Mouse (Mus musculus) heart, postnatal 36 days (tissue): ENCODE data around the gene Egln2. TPM values are rescaled to one million over a fixed set of nuclear protein-coding genes. Genes with fewer than 3 reads are reported as not detected.

Experiments used
- DNase-seq, 2 experiments: peaks; one replicate each; pipeline ENCODE4 v3.0.0; 2021 to 2022
- intact Hi-C: fragments of 180-260 bp; cut with DNase I; formaldehyde crosslinking; loops from one replicate; pipeline ENCODE4 v1.15.1; 2025
- total RNA-seq, 2 experiments: library from RNA; stranded (reverse); gene quantifications; 2 replicates each; pipeline ENCODE4 v1.2.3; 2021

Egln2 gene
- total RNA-seq, 2 experiments from 2014 or later, result 59.3 to 61.7 TPM

- intact Hi-C loops, result loop anchor here (1.0 to 2.0 kb wide), 2 partner anchors 16 to 17 kb away; partner anchors contain the start of gene BC024978
- DNase-seq, result peak; percentile 97 to 99
These were observed 12.0 kb upstream of the Egln2 start, which contains the start of gene Rab4b for GRCm38 (mm10) chr7:27178324-27179216. Gene Rab4b (minus strand): TSS chr7:27178896.

GRCm38 (mm10) chr7:27177942-27178323 lies 11.3 kb upstream of the Egln2 start:
- DNase-seq, result no peak
- intact Hi-C loops, result loop anchor here (2.0 kb wide), 1 partner anchor 15 kb away; no protein-coding TSS in a partner anchor

- intact Hi-C loops, result no loop called here
- no peak for DNase-seq
These were observed 8.3 kb upstream of the Egln2 start for GRCm38 (mm10) chr7:27174896-27175295.

DNA sequence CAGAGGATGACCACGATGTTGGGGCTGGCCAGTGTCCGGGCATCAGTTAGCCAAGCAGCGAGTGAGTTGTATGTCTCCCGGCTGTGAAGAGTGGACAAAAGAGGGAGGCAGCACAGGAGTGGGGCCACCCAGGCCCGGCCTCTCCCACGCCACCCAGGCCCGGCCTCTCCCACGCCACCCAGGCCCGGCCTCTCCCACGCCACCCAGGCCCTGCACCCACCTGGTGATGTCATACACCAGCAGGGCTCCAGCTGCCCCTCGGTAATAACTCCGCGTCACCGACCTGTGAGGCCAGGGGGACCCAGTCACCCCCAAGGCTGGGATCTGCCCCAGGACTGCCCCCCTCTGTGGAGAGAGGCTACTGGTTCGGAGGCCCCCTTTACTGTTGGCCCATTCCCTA lies 7.9 kb upstream of the Egln2 start:
- intact Hi-C loops, result no loop called here
- DNase-seq, result no peak

DNA sequence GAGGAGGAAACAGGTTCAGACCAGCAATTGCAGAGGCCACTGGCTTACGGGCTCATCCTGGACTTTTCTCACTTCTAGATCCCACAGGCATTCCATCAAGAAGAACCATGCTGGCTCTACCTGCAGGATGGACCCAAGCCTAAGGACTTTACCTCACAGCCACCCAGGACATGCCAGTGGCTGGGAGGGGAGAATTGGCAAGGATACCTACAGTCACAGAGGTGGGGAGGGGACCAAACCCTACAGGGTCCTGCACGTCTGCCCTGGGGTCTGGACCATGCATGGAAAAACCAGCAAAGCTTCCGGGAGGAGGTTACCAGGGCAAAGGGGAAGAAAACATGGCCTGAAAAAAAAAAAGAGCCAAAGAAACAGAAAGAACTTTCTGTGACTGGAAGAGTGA lies 4.4 kb upstream of the Egln2 start:
- no peak for DNase-seq

GRCm38 (mm10) chr7:27168371-27168770 lies 1.8 kb upstream of the Egln2 start:
- intact Hi-C loops, result loop anchor here (10.0 kb wide), 1 partner anchor 316 kb away; the partner anchor contains the start of gene Sertad1
- DNase-seq, result no peak

More for the DNA sequence above, 4.4 kb upstream of the Egln2 start:
- intact Hi-C loops, result no loop called here

DNA sequence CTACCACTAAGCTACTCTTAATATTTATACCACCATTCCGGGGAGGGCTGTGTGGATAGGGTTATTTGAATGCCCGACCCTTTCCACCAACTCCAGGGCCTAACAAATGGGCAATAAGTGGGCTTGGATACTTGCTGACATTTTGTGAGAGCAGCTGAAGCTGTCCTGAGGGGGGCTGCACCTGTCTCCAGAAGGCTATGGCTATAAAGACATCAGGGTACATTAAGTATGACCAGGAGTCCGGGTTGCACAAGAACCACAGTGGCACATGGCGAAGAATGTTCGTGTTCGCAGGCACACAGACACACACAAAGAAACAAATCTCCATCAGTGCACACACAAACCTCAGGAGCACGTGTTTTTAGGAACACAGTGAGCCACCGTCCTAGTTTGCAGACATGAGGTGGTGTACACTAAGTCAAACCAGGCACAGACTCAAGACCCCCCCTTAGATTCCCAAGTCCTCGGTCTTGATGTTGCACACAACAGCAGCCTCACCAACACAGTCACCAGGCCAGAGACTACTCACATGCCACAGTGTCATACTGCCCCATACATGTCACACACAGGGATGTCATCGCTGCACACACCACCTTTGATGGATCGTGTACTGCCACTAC lies 983 bp upstream of the Egln2 start:
- no peak for DNase-seq
- intact Hi-C loops, result loop anchor here (2.0 to 10.0 kb wide), 2 partner anchors 27 to 317 kb away; partner anchors contain the start of genes BC024978 and Sertad1

DNA sequence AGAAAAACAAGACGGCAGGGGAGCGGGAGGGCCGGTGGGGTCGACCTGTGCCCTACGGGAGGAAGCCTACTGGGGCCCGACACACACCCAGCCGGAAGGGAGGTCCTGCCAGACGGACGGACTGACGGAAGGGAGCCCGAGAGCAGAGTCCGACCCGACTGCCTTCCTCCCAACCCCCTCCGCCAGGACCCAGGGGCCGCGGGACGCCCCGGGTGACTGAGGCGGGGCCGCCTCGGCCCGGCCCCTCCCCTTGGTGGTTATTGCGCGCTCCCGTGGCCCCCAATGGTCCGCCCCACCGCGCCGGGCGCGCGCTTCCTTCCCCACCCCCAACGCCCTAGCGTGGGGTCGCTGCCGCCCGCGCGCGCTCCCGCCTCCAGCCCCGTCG lies 381 bp downstream of the Egln2 start:
- intact Hi-C loops, result loop anchor here (2.0 to 10.0 kb wide), 2 partner anchors 29 to 319 kb away; partner anchors contain the start of genes BC024978 and Sertad1
- DNase-seq, result peak; percentile 87 to 93

- DNase-seq, result no peak
- intact Hi-C loops, result loop anchor here (2.0 to 10.0 kb wide), 2 partner anchors 29 to 319 kb away; partner anchors contain the start of genes BC024978 and Sertad1
These were observed 906 bp downstream of the Egln2 start for GRCm38 (mm10) chr7:27165696-27166095.

GRCm38 (mm10) chr7:27165007-27165655 lies 1.5 kb downstream of the Egln2 start:
- DNase-seq, result no peak
- intact Hi-C loops, result loop anchor here (10.0 kb wide), 1 partner anchor 320 kb away; the partner anchor contains the start of gene Sertad1

DNA sequence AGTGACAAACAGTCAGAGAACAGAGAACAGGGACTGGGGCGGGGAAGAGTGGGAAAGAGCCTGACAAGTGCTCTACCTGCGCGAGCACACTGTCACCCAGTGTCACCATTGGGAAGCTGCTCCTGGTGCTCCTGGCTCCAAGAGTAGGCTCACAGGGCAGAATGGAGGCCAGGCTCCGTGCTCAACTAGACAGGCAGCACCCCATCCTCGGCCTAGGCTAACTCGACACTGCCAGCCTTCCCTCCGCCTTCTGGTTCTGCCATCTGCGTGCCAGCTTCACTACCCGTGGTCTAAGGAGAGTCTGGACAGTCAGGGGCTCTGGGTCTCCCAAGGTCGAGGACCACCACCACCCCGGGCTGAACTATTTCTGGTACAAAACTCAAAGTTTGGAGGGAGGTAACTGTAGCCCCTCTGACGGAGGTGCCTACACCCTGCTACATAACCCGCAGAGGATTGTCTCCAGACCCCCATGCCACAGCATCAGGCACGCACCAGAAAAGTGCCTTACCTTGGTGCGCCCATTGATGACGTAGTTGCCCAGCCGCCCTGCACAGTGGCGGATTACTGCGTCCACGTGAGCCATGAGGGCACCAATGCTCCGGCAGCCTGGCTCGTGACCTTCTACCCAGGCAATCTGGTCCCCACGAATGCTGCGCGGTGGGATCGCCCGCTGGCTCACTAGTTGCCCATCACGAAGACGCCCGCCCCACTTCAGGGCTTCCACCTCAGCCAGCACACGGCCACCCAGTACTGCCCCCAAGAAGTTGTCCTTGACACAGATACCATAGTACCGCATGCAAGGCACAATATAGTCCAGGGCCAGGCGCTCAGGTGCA lies 2.3 kb downstream of the Egln2 start:
- intact Hi-C loops, result loop anchor here (10.0 kb wide), 1 partner anchor 320 kb away; the partner anchor contains the start of gene Sertad1
- no peak for DNase-seq

- intact Hi-C loops, result loop anchor here (2.0 to 10.0 kb wide), 2 partner anchors 15 to 321 kb away; partner anchors contain the start of genes Rab4b and Sertad1
- DNase-seq, result no peak
These were observed 3.2 kb downstream of the Egln2 start for GRCm38 (mm10) chr7:27163450-27163805.

DNA sequence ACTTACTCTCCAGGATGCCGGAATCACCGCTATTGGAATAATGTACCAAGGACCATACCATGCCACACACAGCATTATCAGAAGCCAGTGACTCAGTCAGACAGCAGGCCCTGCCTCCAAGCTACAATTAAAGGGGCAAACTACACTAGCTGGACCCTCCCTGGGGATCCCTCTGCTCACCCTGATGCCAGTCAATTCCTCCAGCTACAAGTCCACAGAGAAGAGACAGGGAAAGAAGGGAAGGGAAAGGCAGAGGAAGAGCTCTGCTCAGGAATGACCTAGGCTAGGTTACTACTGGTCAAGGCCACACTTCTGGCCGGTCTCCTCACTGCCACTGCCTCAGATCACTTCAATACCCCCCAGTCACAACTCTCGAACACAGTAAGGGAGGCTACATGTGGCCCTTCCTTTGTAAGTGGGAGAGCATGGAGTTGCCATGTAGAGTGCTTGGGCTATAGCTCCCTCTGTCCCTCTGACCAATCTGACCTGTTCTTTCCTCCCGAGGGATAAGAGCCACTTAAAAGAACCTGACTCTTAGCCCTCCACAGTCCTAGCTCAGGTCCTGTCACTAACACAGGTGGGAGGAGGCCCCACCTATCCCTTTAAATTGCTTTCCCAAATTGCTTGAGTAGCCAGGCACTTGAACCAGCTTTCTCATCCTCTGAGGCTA lies 3.7 kb downstream of the Egln2 start:
- no peak for DNase-seq
- intact Hi-C loops, result loop anchor here (2.0 to 10.0 kb wide), 2 partner anchors 16 to 322 kb away; partner anchors contain the start of genes Rab4b and Sertad1

DNA sequence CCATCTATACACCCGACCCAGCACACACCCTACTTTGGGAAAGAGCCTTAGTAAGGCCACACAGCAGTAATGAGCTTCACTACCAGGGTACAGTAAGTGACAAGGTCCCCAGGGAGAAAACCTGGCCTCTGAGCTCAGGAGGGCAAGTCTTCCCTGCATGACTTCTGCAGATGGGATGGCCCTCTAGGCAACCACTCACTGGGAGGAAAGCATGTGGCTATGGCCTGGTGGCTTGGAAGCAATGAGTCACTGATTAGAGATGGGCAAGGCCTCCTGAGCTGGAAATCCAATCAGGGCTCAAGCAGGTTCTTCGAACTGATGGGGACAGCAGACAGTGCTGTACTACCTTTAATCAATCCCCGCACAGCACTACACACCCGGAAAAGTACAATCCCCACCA lies 4.9 kb downstream of the Egln2 start:
- intact Hi-C loops, result loop anchor here (2.0 to 10.0 kb wide), 2 partner anchors 17 to 323 kb away; partner anchors contain the start of genes Rab4b and Sertad1
- no peak for DNase-seq

GRCm38 (mm10) chr7:27160921-27161320 lies 5.7 kb downstream of the Egln2 start:
- intact Hi-C loops, result loop anchor here (10.0 kb wide), 1 partner anchor 324 kb away; the partner anchor contains the start of gene Sertad1
- no peak for DNase-seq

DNA sequence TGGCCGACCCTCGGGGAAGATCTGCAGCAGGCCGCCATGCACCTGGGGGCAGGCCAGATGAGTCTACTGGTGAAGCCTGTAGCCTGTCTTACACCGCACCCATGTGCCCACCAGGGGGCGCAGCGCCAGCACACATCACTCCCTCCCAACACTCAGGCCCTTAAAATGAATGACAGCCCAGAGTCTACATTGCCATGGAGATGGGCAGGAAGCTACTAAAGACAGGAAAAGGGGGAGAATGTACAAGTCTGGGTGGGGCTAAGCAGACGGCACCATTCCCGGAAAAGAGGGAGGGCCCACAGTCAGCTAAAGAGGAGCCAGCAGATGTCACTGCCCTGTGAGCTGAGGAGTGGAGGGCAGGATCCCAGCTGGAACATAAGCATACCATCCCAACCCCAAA lies 6.7 kb downstream of the Egln2 start:
- intact Hi-C loops, result loop anchor here (2.0 to 10.0 kb wide), 3 partner anchors 35 to 325 kb away; partner anchors contain the start of genes BC024978 and Sertad1
- peak; percentile 85 to 87 for DNase-seq

- intact Hi-C loops, result loop anchor here (2.0 to 5.0 kb wide), 2 partner anchors 36 to 118 kb away; partner anchors contain the start of gene BC024978
- DNase-seq, result no peak
These were observed 7.3 kb downstream of the Egln2 start for GRCm38 (mm10) chr7:27159256-27159655.

DNA sequence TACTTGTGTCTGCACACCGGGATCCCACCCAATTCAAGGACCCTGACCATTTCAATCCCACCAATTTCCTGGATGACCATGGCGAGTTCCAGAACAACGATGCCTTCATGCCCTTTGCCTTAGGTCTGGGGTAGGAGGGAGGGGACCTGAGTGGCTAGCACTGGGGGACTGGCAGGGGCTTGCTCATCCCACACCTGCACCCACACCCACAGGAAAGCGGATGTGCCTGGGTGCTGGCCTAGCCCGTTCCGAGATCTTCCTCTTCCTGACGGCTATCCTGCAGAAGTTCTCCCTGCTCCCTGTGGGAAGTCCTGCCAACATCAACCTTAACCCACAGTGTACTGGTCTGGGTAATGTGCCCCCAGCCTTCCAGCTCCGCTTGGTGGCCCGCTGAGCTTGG lies 8.4 kb downstream of the Egln2 start:
- intact Hi-C loops, result loop anchor here (2.0 to 5.0 kb wide), 2 partner anchors 37 to 119 kb away; partner anchors contain the start of gene BC024978
- DNase-seq, result no peak
